Mouse (Mus musculus) embryonic fibroblast, embryonic 13.5 days (primary cell): Measurements from ENCODE around the gene Cyp2c37.

Experiments
- CTCF ChIP-seq: IDR thresholded peaks from 2 replicates; pipeline ENCODE4 v1.5.1; 2011; ENCODE audit warnings: mild to moderate bottlenecking, control low read depth, low read length, moderate library complexity, borderline replicate concordance; ENCODE audit not compliant: insufficient read depth
- POLR2A ChIP-seq: IDR thresholded peaks from 2 replicates; pipeline ENCODE4 v1.6.1; 2011; ENCODE audit warnings: low read depth, mild to moderate bottlenecking, control low read depth, low read length, moderate library complexity

- no peak for TF ChIP-seq CTCF
- TF ChIP-seq POLR2A: no peak
These were observed 2.8 kb upstream of the Cyp2c37 start for GRCm38 (mm10) chr19:39989471-39989870.
